Mouse (Mus musculus) MEL (cell line): ENCODE data around the gene Kdm3a. TPM values are rescaled to one million over a fixed set of nuclear protein-coding genes. Genes with fewer than 3 reads are reported as not detected.

ENCODE experiments used
- DNase-seq: peaks from one replicate; pipeline ENCODE4 v3.0.0; 2011; ENCODE audit warnings: low read depth, low spot score
- H3K27ac ChIP-seq: 2 replicates; pipeline ENCODE4 v1.5.1; 2012; ENCODE audit warnings: low read depth, mild to moderate bottlenecking, control low read depth, low read length, moderate library complexity; ENCODE audit not compliant: control insufficient read depth
- H3K27me3 ChIP-seq, 2 experiments: fragments of 150-350 bp in 1 of 2; sonication (generic) in 1 of 2; 2 replicates each; pipeline ENCODE4 v1.6.1; 2012; ENCODE audit warnings: low read length in 2 of 2, mild to moderate bottlenecking in 2 of 2, improper control_type of control experiment in 1 of 2, moderate library complexity in 1 of 2; ENCODE audit not compliant: insufficient read depth in 2 of 2, control insufficient read depth in 1 of 2
- H3K36me3 ChIP-seq, 2 experiments: 2 replicates each; pipeline ENCODE4 v1.6.1; 2012 to 2014; ENCODE audit warnings: low read length in 2 of 2, improper control_type of control experiment in 1 of 2, inconsistent platforms in 1 of 2, mild to moderate bottlenecking in 1 of 2; ENCODE audit not compliant: insufficient read depth in 2 of 2, control insufficient read depth in 1 of 2
- H3K4me1 ChIP-seq, 2 experiments: fragments of 150-350 bp in 1 of 2; sonication (generic) in 1 of 2; 2 replicates each; pipeline ENCODE4 v1.6.1; 2012; ENCODE audit warnings: low read length in 2 of 2, improper control_type of control experiment in 1 of 2, mild to moderate bottlenecking in 1 of 2; ENCODE audit not compliant: insufficient read depth in 2 of 2, control insufficient read depth in 1 of 2
- H3K4me3 ChIP-seq, 2 experiments: fragments of 150-350 bp in 1 of 2; sonication (generic) in 1 of 2; 2 replicates each; pipeline ENCODE4 v1.5.1; 2012; ENCODE audit warnings: low read depth in 2 of 2, low read length in 2 of 2, mild to moderate bottlenecking in 2 of 2, moderate library complexity in 2 of 2, control low read depth in 1 of 2, improper control_type of control experiment in 1 of 2; ENCODE audit not compliant: control insufficient read depth in 1 of 2, insufficient read depth in 1 of 2
- H3K79me2 ChIP-seq: 2 replicates; pipeline ENCODE4 v1.6.1; 2012; ENCODE audit warnings: mild to moderate bottlenecking, low read length, moderate library complexity; ENCODE audit not compliant: control insufficient read depth, poor library complexity, insufficient read depth
- H3K9ac ChIP-seq: 2 replicates; pipeline ENCODE4 v1.6.1; 2012; ENCODE audit warnings: low read depth, mild to moderate bottlenecking, control low read depth, low read length, moderate library complexity; ENCODE audit not compliant: control insufficient read depth, poor library complexity, severe bottlenecking
- H3K9me3 ChIP-seq: fragments of 150-350 bp; sonication (generic); replicated peaks from 2 replicates; pipeline ENCODE4 v1.6.1; 2012; ENCODE audit warnings: mild to moderate bottlenecking, low read length, improper control_type of control experiment, moderate library complexity; ENCODE audit not compliant: insufficient read depth
- BHLHE40 ChIP-seq: IDR thresholded peaks from 2 replicates; pipeline ENCODE4 v1.6.1; 2012; ENCODE audit warnings: low read depth, mild to moderate bottlenecking, inconsistent platforms, low read length, improper control_type of control experiment, borderline replicate concordance
- CHD1 ChIP-seq: IDR thresholded peaks from 2 replicates; pipeline ENCODE4 v1.6.1; 2012; ENCODE audit warnings: low read depth, mild to moderate bottlenecking, inconsistent platforms, low read length, improper control_type of control experiment
- CHD2 ChIP-seq: IDR thresholded peaks from 2 replicates; pipeline ENCODE4 v1.6.1; 2011; ENCODE audit warnings: low read length, improper control_type of control experiment
- CTCF ChIP-seq, 3 experiments: IDR thresholded peaks in 2 of 3; conservative IDR thresholded peaks in 1 of 3; 2 replicates each; pipeline ENCODE4 v1.5.1; 2011 to 2012; ENCODE audit warnings: low read length in 3 of 3, low read depth in 2 of 3, mild to moderate bottlenecking in 2 of 3, improper control_type of control experiment in 1 of 3, inconsistent platforms in 1 of 3, mixed read lengths in 1 of 3, moderate library complexity in 1 of 3; ENCODE audit not compliant: control insufficient read depth in 1 of 3, insufficient read depth in 1 of 3, poor library complexity in 1 of 3, severe bottlenecking in 1 of 3
- E2F4 ChIP-seq: IDR thresholded peaks from 2 replicates; pipeline ENCODE4 v1.6.1; 2011; ENCODE audit warnings: low read depth, low read length, improper control_type of control experiment, borderline replicate concordance
- ELF1 ChIP-seq: IDR thresholded peaks from 2 replicates; pipeline ENCODE4 v1.6.1; 2014; ENCODE audit warnings: low read depth, mild to moderate bottlenecking, inconsistent platforms, low read length, improper control_type of control experiment, moderate library complexity
- EP300 ChIP-seq, 2 experiments: IDR thresholded peaks; 2 replicates each; pipeline ENCODE4 v1.6.1; 2011; ENCODE audit warnings: improper control_type of control experiment in 2 of 2, low read length in 2 of 2, low read depth in 1 of 2, mild to moderate bottlenecking in 1 of 2
- ETS1 ChIP-seq: IDR thresholded peaks from 2 replicates; pipeline ENCODE4 v1.6.1; 2012; ENCODE audit warnings: low read depth, mild to moderate bottlenecking, inconsistent platforms, low read length, improper control_type of control experiment, moderate library complexity
- GABPA ChIP-seq: IDR thresholded peaks from 2 replicates; pipeline ENCODE4 v1.6.1; 2012; ENCODE audit warnings: low read depth, mild to moderate bottlenecking, inconsistent platforms, low read length, improper control_type of control experiment, moderate library complexity
- GATA1 ChIP-seq: IDR thresholded peaks from 2 replicates; pipeline ENCODE4 v1.6.1; 2011; ENCODE audit warnings: low read depth, low read length, improper control_type of control experiment
- HCFC1 ChIP-seq: IDR thresholded peaks from 2 replicates; pipeline ENCODE4 v1.6.1; 2012; ENCODE audit warnings: low read depth, mild to moderate bottlenecking, inconsistent platforms, low read length, improper control_type of control experiment, moderate library complexity
- JUND ChIP-seq: IDR thresholded peaks from 2 replicates; pipeline ENCODE4 v1.6.1; 2011; ENCODE audit warnings: low read depth, mild to moderate bottlenecking, improper control_type of control experiment, low read length
- KAT2A ChIP-seq: conservative IDR thresholded peaks from 2 replicates; pipeline ENCODE4 v1.6.1; 2012; ENCODE audit warnings: low read depth, low read length, improper control_type of control experiment, inconsistent platforms
- MAFK ChIP-seq: IDR thresholded peaks from 2 replicates; pipeline ENCODE4 v1.6.1; 2011; ENCODE audit warnings: low read depth, mild to moderate bottlenecking, low read length, improper control_type of control experiment, borderline replicate concordance
- MAX ChIP-seq: IDR thresholded peaks from 2 replicates; pipeline ENCODE4 v1.6.1; 2011; ENCODE audit warnings: low read length, improper control_type of control experiment
- MEF2A ChIP-seq: IDR thresholded peaks from 2 replicates; pipeline ENCODE4 v1.6.1; 2014; ENCODE audit warnings: low read depth, mild to moderate bottlenecking, inconsistent platforms, low read length, improper control_type of control experiment; ENCODE audit not compliant: poor library complexity, insufficient replicate concordance, severe bottlenecking; ENCODE audit errors: extremely low read depth
- MXI1 ChIP-seq: IDR thresholded peaks from 2 replicates; pipeline ENCODE4 v1.6.1; 2011; ENCODE audit warnings: mild to moderate bottlenecking, low read depth, low read length, improper control_type of control experiment
- MYB ChIP-seq: IDR thresholded peaks from 2 replicates; pipeline ENCODE4 v1.6.1; 2011; ENCODE audit warnings: mild to moderate bottlenecking, low read depth, low read length, improper control_type of control experiment
- MYC ChIP-seq: IDR thresholded peaks from 2 replicates; pipeline ENCODE4 v1.6.1; 2011; ENCODE audit warnings: low read depth, mild to moderate bottlenecking, low read length, improper control_type of control experiment, moderate library complexity
- NELFE ChIP-seq: IDR thresholded peaks from 2 replicates; pipeline ENCODE4 v1.6.1; 2011; ENCODE audit warnings: low read depth, low read length, improper control_type of control experiment
- NRF1 ChIP-seq: IDR thresholded peaks from 2 replicates; pipeline ENCODE4 v1.6.1; 2014; ENCODE audit warnings: low read depth, mild to moderate bottlenecking, inconsistent platforms, low read length, improper control_type of control experiment, moderate library complexity; ENCODE audit not compliant: poor library complexity, insufficient read depth, severe bottlenecking
- POLR2A ChIP-seq, 2 experiments: IDR thresholded peaks; 2 replicates each; pipeline ENCODE4 v1.6.1; 2011 to 2012; ENCODE audit warnings: low read length in 2 of 2, mild to moderate bottlenecking in 2 of 2, control low read depth in 1 of 2, improper control_type of control experiment in 1 of 2, low read depth in 1 of 2, moderate library complexity in 1 of 2; ENCODE audit not compliant: control insufficient read depth in 1 of 2, insufficient read depth in 1 of 2, poor library complexity in 1 of 2
- POLR2AphosphoS2 ChIP-seq: IDR thresholded peaks from 2 replicates; pipeline ENCODE4 v1.6.1; 2011; ENCODE audit warnings: low read length, improper control_type of control experiment
- POLR2AphosphoS5 ChIP-seq: IDR thresholded peaks from 2 replicates; pipeline ENCODE4 v1.6.1; 2012; ENCODE audit warnings: low read depth, borderline replicate concordance, mild to moderate bottlenecking, inconsistent platforms, low read length, moderate library complexity, mixed read lengths
- RAD21 ChIP-seq: IDR thresholded peaks from 2 replicates; pipeline ENCODE4 v1.6.1; 2011; ENCODE audit warnings: mild to moderate bottlenecking, low read depth, low read length, improper control_type of control experiment
- RCOR1 ChIP-seq: IDR thresholded peaks from 2 replicates; pipeline ENCODE4 v1.6.1; 2012; ENCODE audit warnings: low read depth, mild to moderate bottlenecking, inconsistent platforms, low read length, improper control_type of control experiment
- SIN3A ChIP-seq: IDR thresholded peaks from 2 replicates; pipeline ENCODE4 v1.6.1; 2012; ENCODE audit warnings: low read length, improper control_type of control experiment, inconsistent platforms
- SMC3 ChIP-seq: IDR thresholded peaks from 2 replicates; pipeline ENCODE4 v1.6.1; 2011; ENCODE audit warnings: low read depth, low read length, improper control_type of control experiment
- TAL1 ChIP-seq: IDR thresholded peaks from 2 replicates; pipeline ENCODE4 v1.6.1; 2012; ENCODE audit warnings: mild to moderate bottlenecking, inconsistent platforms, low read length, moderate library complexity, mixed read lengths
- TBP ChIP-seq: IDR thresholded peaks from 2 replicates; pipeline ENCODE4 v1.8.0; 2011; ENCODE audit warnings: low read depth, low read length, improper control_type of control experiment
- UBTF ChIP-seq: IDR thresholded peaks from 2 replicates; pipeline ENCODE4 v1.6.1; 2012; ENCODE audit warnings: low read depth, mild to moderate bottlenecking, inconsistent platforms, low read length, improper control_type of control experiment, moderate library complexity, borderline replicate concordance; ENCODE audit not compliant: insufficient read depth
- USF1 ChIP-seq: IDR thresholded peaks from 2 replicates; pipeline ENCODE4 v1.6.1; 2014; ENCODE audit warnings: low read depth, mild to moderate bottlenecking, inconsistent platforms, low read length, improper control_type of control experiment, moderate library complexity
- USF2 ChIP-seq, 2 experiments: IDR thresholded peaks; 2 replicates each; pipeline ENCODE4 v1.6.1; 2011 to 2012; ENCODE audit warnings: improper control_type of control experiment in 2 of 2, low read length in 2 of 2, borderline replicate concordance in 1 of 2, inconsistent platforms in 1 of 2, low read depth in 1 of 2, mild to moderate bottlenecking in 1 of 2; ENCODE audit not compliant: insufficient read depth in 1 of 2
- ZKSCAN1 ChIP-seq: IDR thresholded peaks from 2 replicates; pipeline ENCODE4 v1.6.1; 2012; ENCODE audit warnings: low read depth, mild to moderate bottlenecking, inconsistent platforms, low read length, improper control_type of control experiment, moderate library complexity
- ZNF384 ChIP-seq: IDR thresholded peaks from 2 replicates; pipeline ENCODE4 v1.6.1; 2012; ENCODE audit warnings: low read depth, mild to moderate bottlenecking, inconsistent platforms, low read length, improper control_type of control experiment
- polyA plus RNA-seq, 2 experiments: library from polyadenylated mRNA; stranded (reverse) in 1 of 2; unstranded in 1 of 2; fragments of >175 nt in 1 of 2; fragments of >200 nt in 1 of 2; gene quantifications; 2 replicates each; pipeline versions ENCODE4 v1.2.1 to v1.2.4; 2012; ENCODE audit warnings: low replicate concordance in 2 of 2, low read depth in 1 of 2; ENCODE audit not compliant: insufficient read length in 2 of 2, insufficient read depth in 1 of 2, missing spikeins in 1 of 2
- total RNA-seq: library from RNA; depleted of rRNA; stranded (reverse); fragments of 300-350 nt; gene quantifications from 2 replicates; pipeline ENCODE4 v1.2.3, GENCODE M21; 2012

Kdm3a gene
- total and polyA plus RNA-seq, 3 experiments: 14.4 to 35.5 TPM; not detected in 1

DNA sequence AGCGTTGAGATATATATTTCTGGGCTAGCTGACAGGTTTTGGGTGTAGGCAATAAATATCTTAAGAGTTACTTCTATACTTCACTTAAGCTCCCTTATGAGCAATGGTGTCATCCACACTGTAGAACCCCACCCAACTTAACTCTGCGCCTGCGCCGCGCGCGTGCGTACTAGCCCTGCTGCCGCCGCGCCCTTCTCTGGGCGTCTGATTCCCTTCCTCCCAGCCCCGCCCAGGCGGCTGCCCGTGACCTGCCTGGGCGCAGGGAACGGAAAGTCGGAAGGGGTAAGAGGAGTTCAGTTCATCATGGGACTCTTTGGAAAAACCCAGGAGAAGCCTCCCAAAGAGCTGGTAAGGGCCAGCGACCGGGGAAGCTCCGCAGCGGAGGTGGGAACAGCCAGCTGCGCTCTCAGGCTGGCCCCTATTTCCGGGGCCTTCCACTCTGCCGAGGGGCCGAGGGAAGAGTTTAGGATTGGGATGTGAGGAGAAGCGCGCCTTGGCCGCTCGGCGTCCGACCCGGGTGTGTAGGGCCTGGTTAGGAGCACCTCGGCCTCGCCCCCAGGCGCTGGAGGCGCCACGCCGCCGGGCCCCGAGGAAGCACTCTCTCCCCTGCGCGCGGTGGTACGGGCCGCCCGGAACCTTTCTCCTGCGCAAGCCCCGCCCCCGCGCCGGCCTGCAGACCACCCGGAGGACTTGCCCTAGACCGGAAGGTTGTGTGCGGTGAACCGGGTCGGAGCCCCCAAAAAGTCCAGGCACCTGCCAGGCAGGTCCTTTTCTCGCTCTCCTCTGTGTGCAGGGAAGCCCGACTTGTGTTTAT lies 88.9 kb downstream of the Kdm3a start, which contains the start of gene Chmp3:
Gene Chmp3 (plus strand): TSS at position 112 of the 814 bp plus-strand sequence.
- H3K27me3 ChIP-seq: no peaks in the 10 kb centered on the region; a peak in 2 of 4 replicates
- TF ChIP-seq CHD2 (no peak), UBTF (no peak), BHLHE40 (no peak), ZNF384 (no peak), RCOR1 (no peak), JUND (no peak), MAFK (no peak), POLR2AphosphoS2 (peak; percentile 71; the same call in 1 of the 2 replicates), HCFC1 (peak; percentile 87), ETS1 (no peak; the same call in 1 of the 2 replicates), EP300 (IDR thresholded peaks at IDR 0.05; ENCODE audit: low read depth in 1 of 2, low read length in 2 of 2) (peak in 1 of 2 experiments; percentile 19; a peak in 2 of 4 replicates), CTCF (IDR thresholded peaks at IDR 0.05 in 2 of 3, conservative IDR thresholded peaks at IDR 0.05 in 1 of 3; ENCODE audit: control insufficient read depth in 1 of 3, insufficient read depth in 1 of 3, low read depth in 2 of 3, low read length in 3 of 3, poor library complexity in 1 of 3, severe bottlenecking in 1 of 3) (no peak), MEF2A (no peak), E2F4 (no peak), SIN3A (peak; percentile 89), MYB (no peak), SMC3 (no peak), CHD1 (peak; percentile 99), USF1 (no peak), TBP (0 out of 2 replicates have a peak, but pooled peaks have one; percentile 60), USF2 (IDR thresholded peaks at IDR 0.05; ENCODE audit: borderline replicate concordance in 1 of 2, insufficient read depth in 1 of 2, low read depth in 1 of 2, low read length in 2 of 2) (no peak), ELF1 (no peak; the same call in 1 of the 2 replicates), GATA1 (no peak), MYC (0 out of 2 replicates have a peak, but pooled peaks have one; percentile 13), TAL1 (no peak), RAD21 (no peak), ZKSCAN1 (no peak), POLR2AphosphoS5 (no peak), NRF1 (peak; percentile 95), KAT2A (peak; percentile 69), MAX (peak; percentile 74), NELFE (peak; percentile 92), POLR2A (IDR thresholded peaks at IDR 0.05; ENCODE audit: control insufficient read depth in 1 of 2, insufficient read depth in 1 of 2, low read depth in 1 of 2, low read length in 2 of 2, poor library complexity in 1 of 2) (peak; percentile 44 to 87; a peak in 2 of 4 replicates), GABPA (no peak), MXI1 (peak; percentile 47)

More for the DNA sequence above, 88.9 kb downstream of the Kdm3a start, which contains the start of gene Chmp3:
- Histone ChIP-seq H3K27ac (peak within 1 kb of the TSS; percentile 90), H3K9me3 (no peaks in the 10 kb centered on the region), H3K9ac (peak within 1 kb of the TSS; percentile 89), H3K4me3 (peak within 1 kb of the TSS; percentile 80 to 85), H3K79me2 (peaks cover 17% of the 10 kb centered on the region), H3K4me1 (peaks cover 0 to 9% of the 10 kb centered on the region in 2 experiments), H3K36me3 (peaks cover 0 to 14% of the 10 kb centered on the region in 2 experiments; a peak in 2 of 4 replicates)
- DNase-seq: peak; percentile 96
